Mouse (Mus musculus): Measurements from ENCODE around the gene Wfdc1.

DNA sequence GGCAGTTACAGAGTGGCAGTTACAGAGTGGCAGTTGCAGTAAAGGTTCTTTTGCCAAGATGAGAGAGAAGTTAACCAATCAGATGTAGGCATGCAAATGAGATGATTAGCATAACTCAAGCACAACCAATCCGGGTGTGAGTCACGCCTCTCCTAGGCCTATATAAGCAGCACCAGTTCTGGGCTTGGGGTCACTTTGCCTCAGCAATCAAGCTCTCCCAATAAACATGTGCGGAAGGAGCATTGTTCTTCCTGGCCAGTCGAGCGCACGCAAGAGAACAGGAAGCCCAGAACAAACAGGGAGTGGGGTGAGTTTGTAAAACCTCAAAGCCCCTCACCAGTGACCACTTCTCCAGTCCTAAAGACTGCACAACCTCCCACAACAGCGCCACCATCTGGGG lies 19.3 kb upstream of the Wfdc1 start:
- TF ChIP-seq EP300 (IDR thresholded peaks at IDR 0.05; ENCODE audit: low read depth) (no peak), CTCF (IDR thresholded peaks at IDR 0.05; ENCODE audit: low read depth) (no peak)

All from liver, postnatal 0 days (tissue).